Mouse (Mus musculus): ENCODE measurements around the gene Bach2. TPM values are rescaled to one million over a fixed set of nuclear protein-coding genes. Genes with fewer than 3 reads are reported as not detected.

Bach2 gene
- polyA plus RNA-seq, 1 experiment from 2014 or later = 16.4 TPM

DNA sequence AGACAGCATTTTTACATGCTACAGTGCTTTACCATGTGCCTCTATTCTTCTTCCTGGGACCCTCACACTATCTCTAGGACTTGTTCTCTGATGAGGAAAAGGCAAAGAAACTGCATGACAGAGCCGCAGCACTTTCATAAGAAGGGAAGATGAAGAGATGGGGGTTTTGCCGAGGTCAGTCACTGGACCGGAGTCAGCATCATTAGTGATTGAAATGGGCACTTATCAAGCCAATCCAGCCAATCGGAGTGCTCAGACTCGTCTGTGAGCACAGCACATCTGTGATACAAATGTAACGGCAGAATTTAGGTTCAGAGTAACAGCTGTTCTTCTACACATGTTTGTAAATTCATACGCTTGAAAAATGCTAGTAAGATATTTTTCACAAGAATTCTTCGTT, 293.5 kb downstream of the Bach2 start:
- Histone ChIP-seq H3K9me3 (ENCODE audit: control insufficient read depth, low read length) (no peaks in the 10 kb centered on the region), H3K27me3 (ENCODE audit: control insufficient read depth, insufficient read depth, low read length) (no peaks in the 10 kb centered on the region), H3K4me2 (ENCODE audit: low read depth, severe bottlenecking) (no peak overlapping the region), H3K4me1 (ENCODE audit: control insufficient read depth, insufficient read depth, low read length) (peaks cover 40% of the 10 kb centered on the region), H3K9ac (ENCODE audit: low read length) (no peak overlapping the region), H3K36me3 (ENCODE audit: control insufficient read depth, insufficient read depth, low read length) (no peaks in the 10 kb centered on the region), H3K4me3 (ENCODE audit: low read depth, low read length) (no peak overlapping the region), H3K27ac (replicated peaks; ENCODE audit: low read depth, low read length) (no peak overlapping the region)
- ATAC-seq (ENCODE audit: insufficient number of reproducible peaks, low FRiP score, low TSS enrichment, low read depth) (no peak), DNase-seq (ENCODE audit: low spot score) (no peak)
- WGBS = 64% methylated on average over 8 of the region's 8 CpGs

DNA sequence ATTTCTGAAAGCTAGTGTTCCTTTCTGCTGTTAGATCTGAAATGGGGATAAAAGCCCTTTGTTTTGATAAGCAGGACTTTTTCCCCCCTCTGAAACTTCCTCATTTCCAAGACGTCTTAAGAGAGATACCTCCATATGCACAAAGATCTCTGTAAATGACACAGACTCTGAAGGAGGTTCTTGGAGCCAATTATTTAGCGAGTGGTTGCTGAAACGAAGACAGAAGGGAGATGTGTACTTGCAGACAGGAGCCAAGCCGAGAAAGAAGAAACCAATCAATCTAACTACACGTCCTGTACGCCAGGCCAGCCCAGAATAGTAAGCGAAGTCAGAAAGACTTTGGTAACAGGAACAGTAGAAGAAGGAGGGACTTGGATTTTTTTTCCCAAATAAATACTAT, 295.1 kb downstream of the Bach2 start:
- H3K9ac ChIP-seq (ENCODE audit: low read length) = no peak overlapping the region
- WGBS = 61% methylated on average over 7 of the region's 7 CpGs
- no peaks in the 10 kb centered on the region for H3K9me3 ChIP-seq (ENCODE audit: control insufficient read depth, low read length)
- ATAC-seq (ENCODE audit: insufficient number of reproducible peaks, low FRiP score, low TSS enrichment, low read depth) (no peak), DNase-seq (ENCODE audit: low spot score) (no peak)
- H3K4me1 ChIP-seq (ENCODE audit: control insufficient read depth, insufficient read depth, low read length) = peaks cover 54% of the 10 kb centered on the region
- no peak overlapping the region for H3K4me2 ChIP-seq (ENCODE audit: low read depth, severe bottlenecking)
- no peak overlapping the region for H3K27ac ChIP-seq (replicated peaks; ENCODE audit: low read depth, low read length)
- no peaks in the 10 kb centered on the region for H3K27me3 ChIP-seq (ENCODE audit: control insufficient read depth, insufficient read depth, low read length)
- H3K4me3 ChIP-seq (ENCODE audit: low read depth, low read length) = no peak overlapping the region
- no peaks in the 10 kb centered on the region for H3K36me3 ChIP-seq (ENCODE audit: control insufficient read depth, insufficient read depth, low read length)

DNA sequence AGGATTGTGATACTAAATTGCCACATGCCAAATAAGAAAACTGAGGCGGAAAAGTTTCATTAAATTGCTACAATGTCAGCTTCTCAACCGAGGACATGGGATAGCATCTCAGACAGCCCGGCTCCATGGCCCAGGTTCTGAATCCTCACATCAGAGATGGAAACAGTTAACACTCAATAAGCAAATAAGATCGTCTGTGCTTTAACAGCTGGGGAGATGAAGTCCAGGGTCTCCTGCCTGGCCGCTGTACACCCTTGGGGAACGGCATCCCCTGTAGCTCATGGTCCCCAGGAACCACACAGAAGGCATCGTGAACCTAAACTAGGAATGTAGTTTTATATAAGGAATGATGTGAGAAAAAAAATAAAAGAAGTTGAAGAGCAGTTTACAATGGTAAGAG, 297.0 kb downstream of the Bach2 start:
- Histone ChIP-seq H3K27me3 (ENCODE audit: control insufficient read depth, insufficient read depth, low read length) (no peaks in the 10 kb centered on the region), H3K4me3 (ENCODE audit: low read depth, low read length) (no peak overlapping the region), H3K4me1 (ENCODE audit: control insufficient read depth, insufficient read depth, low read length) (peaks cover 47% of the 10 kb centered on the region), H3K9ac (ENCODE audit: low read length) (no peak overlapping the region), H3K36me3 (ENCODE audit: control insufficient read depth, insufficient read depth, low read length) (no peaks in the 10 kb centered on the region), H3K27ac (replicated peaks; ENCODE audit: low read depth, low read length) (no peak overlapping the region), H3K4me2 (ENCODE audit: low read depth, severe bottlenecking) (no peak overlapping the region), H3K9me3 (ENCODE audit: control insufficient read depth, low read length) (no peaks in the 10 kb centered on the region)
- no peak for DNase-seq (ENCODE audit: low spot score)
- 58% methylated on average over 7 of the region's 7 CpGs for WGBS
- no peak for ATAC-seq (ENCODE audit: insufficient number of reproducible peaks, low FRiP score, low TSS enrichment, low read depth)

DNA sequence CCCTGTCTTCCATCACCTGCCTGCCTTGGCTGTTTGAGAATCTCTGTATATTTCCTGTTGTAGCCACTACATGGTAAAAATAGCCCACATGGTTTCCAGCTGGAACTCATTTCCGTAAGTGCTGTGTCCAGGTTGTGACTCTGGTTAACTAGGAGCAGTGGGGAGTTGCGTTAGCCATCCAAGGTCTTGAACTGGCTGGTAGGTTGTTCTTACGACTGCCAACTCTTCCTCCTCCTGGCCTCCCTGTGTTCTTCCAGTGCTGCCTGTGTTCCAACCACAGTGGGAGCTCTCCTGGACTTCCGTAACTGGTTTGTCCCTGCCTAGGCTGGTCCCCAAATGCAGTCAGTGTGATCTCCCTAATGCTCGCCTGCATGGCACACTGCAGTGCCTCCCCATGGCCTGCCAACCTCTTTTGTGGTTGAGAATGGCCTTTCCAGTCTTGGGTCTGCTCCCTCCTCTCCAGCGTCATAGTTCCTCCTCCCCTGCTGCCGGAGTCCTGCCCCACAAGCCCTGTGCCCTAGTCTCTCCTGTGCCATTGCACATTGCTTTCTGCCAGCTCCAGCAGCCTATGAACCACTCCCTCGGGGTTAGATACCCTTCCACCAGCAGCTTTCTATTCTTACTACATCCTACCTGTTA, 298.4 kb downstream of the Bach2 start:
- 26% methylated on average over 8 of the region's 8 CpGs for WGBS
- Histone ChIP-seq H3K9ac (ENCODE audit: low read length) (no peak overlapping the region), H3K4me3 (ENCODE audit: low read depth, low read length) (no peak overlapping the region), H3K27ac (replicated peaks; ENCODE audit: low read depth, low read length) (peak overlapping the region; percentile 77), H3K4me1 (ENCODE audit: control insufficient read depth, insufficient read depth, low read length) (peaks cover 34% of the 10 kb centered on the region), H3K27me3 (ENCODE audit: control insufficient read depth, insufficient read depth, low read length) (no peaks in the 10 kb centered on the region), H3K9me3 (ENCODE audit: control insufficient read depth, low read length) (no peaks in the 10 kb centered on the region), H3K36me3 (ENCODE audit: control insufficient read depth, insufficient read depth, low read length) (no peaks in the 10 kb centered on the region), H3K4me2 (ENCODE audit: low read depth, severe bottlenecking) (peak overlapping the region; percentile 1; the same call in 1 of the 2 replicates)
- DNase-seq (ENCODE audit: low spot score) = peak; percentile 64
- peak; percentile 54 for ATAC-seq (ENCODE audit: insufficient number of reproducible peaks, low FRiP score, low TSS enrichment, low read depth)

DNA sequence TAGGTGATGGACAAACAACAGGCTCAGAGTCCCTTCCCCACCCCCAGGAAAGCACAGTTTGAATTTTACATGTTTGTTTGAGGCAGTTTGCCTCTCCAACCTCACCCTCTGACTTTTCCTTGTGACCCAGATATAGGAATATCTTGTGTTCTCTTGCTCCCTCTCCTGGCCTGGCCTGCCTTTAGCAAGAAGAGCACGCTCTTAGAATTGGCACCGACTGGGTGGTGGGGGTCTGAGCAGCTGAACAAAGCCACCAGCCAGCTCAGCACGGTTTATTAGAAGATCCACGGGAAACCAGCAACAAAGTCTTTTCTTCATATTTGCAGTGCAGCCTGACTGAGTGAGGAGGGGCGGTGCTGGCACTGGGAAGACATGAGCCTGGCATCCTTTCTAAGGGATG, 299.5 kb downstream of the Bach2 start:
- peaks cover 31% of the 10 kb centered on the region for H3K4me1 ChIP-seq (ENCODE audit: control insufficient read depth, insufficient read depth, low read length)
- no peak overlapping the region for H3K9ac ChIP-seq (ENCODE audit: low read length)
- H3K36me3 ChIP-seq (ENCODE audit: control insufficient read depth, insufficient read depth, low read length) = no peaks in the 10 kb centered on the region
- 21% methylated on average over 5 of the region's 5 CpGs for WGBS
- H3K4me2 ChIP-seq (ENCODE audit: low read depth, severe bottlenecking) = no peak overlapping the region
- H3K27ac ChIP-seq (replicated peaks; ENCODE audit: low read depth, low read length) = no peak overlapping the region; the same call in 1 of the 2 replicates
- no peaks in the 10 kb centered on the region; the same call in 1 of the 2 replicates for H3K9me3 ChIP-seq (ENCODE audit: control insufficient read depth, low read length)
- DNase-seq (ENCODE audit: low spot score) (peak; percentile 84), ATAC-seq (ENCODE audit: insufficient number of reproducible peaks, low FRiP score, low TSS enrichment, low read depth) (no peak)
- H3K4me3 ChIP-seq (ENCODE audit: low read depth, low read length) = no peak overlapping the region
- H3K27me3 ChIP-seq (ENCODE audit: control insufficient read depth, insufficient read depth, low read length) = no peaks in the 10 kb centered on the region

DNA sequence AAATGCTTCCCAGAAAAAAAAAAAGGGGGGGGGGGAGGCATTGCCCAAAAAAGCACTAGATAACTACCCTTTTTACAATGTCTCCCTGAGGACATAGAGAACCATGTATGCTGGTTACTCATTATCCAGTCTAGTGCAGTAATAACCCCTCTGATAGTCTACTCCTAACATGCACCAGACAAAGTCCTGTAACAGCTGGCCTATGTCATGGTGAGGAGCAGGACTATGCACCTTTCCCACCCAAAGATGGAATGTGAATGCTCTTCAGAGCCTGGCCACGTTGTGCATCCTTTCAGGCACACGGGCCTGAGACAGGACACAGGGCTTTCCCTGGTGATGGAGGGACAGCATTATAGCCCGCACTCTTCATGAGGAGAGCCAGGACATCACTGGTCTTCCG, 299.9 kb downstream of the Bach2 start:
- Histone ChIP-seq H3K4me1 (ENCODE audit: control insufficient read depth, insufficient read depth, low read length) (peaks cover 31% of the 10 kb centered on the region), H3K36me3 (ENCODE audit: control insufficient read depth, insufficient read depth, low read length) (no peaks in the 10 kb centered on the region), H3K4me2 (ENCODE audit: low read depth, severe bottlenecking) (no peak overlapping the region), H3K4me3 (ENCODE audit: low read depth, low read length) (no peak overlapping the region), H3K27ac (replicated peaks; ENCODE audit: low read depth, low read length) (no peak overlapping the region), H3K27me3 (ENCODE audit: control insufficient read depth, insufficient read depth, low read length) (no peaks in the 10 kb centered on the region), H3K9me3 (ENCODE audit: control insufficient read depth, low read length) (no peaks in the 10 kb centered on the region; the same call in 1 of the 2 replicates), H3K9ac (ENCODE audit: low read length) (no peak overlapping the region; the same call in 1 of the 2 replicates)
- DNase-seq (ENCODE audit: low spot score) (no peak), ATAC-seq (ENCODE audit: insufficient number of reproducible peaks, low FRiP score, low TSS enrichment, low read depth) (no peak)
- 69% methylated on average over 4 of the region's 4 CpGs for WGBS

DNA sequence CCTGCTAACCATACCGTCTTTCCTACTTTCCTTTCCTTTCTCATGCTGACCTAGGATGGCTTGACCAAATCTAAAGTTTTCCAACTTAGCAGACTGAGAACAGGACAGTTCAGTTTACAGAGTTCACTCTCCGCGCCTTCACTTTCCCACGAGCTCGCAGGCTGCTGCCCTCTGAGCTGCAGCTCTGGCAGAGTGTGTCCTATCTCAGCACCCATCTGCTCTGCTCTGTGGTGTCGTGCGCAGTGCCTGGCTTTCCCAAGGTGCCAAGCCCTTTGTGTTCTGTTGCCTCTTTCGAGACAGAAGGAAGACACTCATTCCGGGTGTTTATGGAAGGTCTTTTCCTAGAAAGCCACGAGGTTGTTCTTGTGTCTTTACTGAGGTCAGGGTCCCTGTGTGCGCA, 300.4 kb downstream of the Bach2 start:
- ATAC-seq (ENCODE audit: insufficient number of reproducible peaks, low FRiP score, low TSS enrichment, low read depth) (no peak), DNase-seq (ENCODE audit: low spot score) (no peak)
- 84% methylated on average over 11 of the region's 11 CpGs for WGBS
- H3K4me2 ChIP-seq (ENCODE audit: low read depth, severe bottlenecking) = no peak overlapping the region
- H3K27ac ChIP-seq (replicated peaks; ENCODE audit: low read depth, low read length) = no peak overlapping the region
- no peaks in the 10 kb centered on the region; the same call in 1 of the 2 replicates for H3K9me3 ChIP-seq (ENCODE audit: control insufficient read depth, low read length)
- no peak overlapping the region for H3K4me3 ChIP-seq (ENCODE audit: low read depth, low read length)
- H3K27me3 ChIP-seq (ENCODE audit: control insufficient read depth, insufficient read depth, low read length) = no peaks in the 10 kb centered on the region
- peaks cover 31% of the 10 kb centered on the region for H3K4me1 ChIP-seq (ENCODE audit: control insufficient read depth, insufficient read depth, low read length)
- H3K36me3 ChIP-seq (ENCODE audit: control insufficient read depth, insufficient read depth, low read length) = no peaks in the 10 kb centered on the region
- no peak overlapping the region; the same call in 1 of the 2 replicates for H3K9ac ChIP-seq (ENCODE audit: low read length)

DNA sequence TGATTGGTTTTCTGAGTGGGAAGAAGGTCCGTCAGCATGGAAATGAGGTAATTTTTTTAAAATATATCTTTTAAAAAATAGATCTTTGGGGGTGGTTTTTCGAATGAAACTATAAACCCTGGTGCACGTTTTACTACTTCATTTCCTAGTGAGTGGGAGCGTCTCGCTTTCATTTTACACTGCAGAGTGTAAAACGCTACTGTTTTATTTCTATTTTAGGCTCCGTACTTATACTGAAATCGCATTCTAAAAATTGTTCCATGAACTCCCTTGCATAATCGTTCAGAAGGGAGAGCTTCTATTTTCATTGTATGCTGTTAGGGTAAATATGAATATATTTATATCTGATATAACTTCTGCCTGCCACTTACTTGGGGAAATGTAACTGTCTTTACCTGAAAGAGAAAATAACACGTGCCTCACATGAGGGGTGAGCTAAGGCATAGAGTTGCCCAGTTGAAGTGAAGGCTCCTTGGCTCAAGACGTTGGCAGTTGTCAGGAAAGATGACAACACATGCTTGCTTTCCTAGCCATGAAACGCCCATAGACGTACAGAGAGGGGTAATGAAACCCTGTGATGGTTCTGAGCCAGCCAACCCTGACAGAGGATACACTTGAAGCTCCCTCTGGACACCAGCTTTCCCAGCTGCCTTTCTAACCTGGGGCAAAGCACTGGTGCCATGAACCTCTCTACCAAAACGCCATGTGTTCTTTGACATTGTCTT, 306.4 kb downstream of the Bach2 start:
- H3K9ac ChIP-seq (ENCODE audit: low read length) = no peak overlapping the region
- H3K36me3 ChIP-seq (ENCODE audit: control insufficient read depth, insufficient read depth, low read length) = no peaks in the 10 kb centered on the region
- ATAC-seq (ENCODE audit: insufficient number of reproducible peaks, low FRiP score, low TSS enrichment, low read depth) (no peak), DNase-seq (ENCODE audit: low spot score) (no peak)
- WGBS = 85% methylated on average over 14 of the region's 14 CpGs
- H3K4me2 ChIP-seq (ENCODE audit: low read depth, severe bottlenecking) = no peak overlapping the region
- no peak overlapping the region for H3K27ac ChIP-seq (replicated peaks; ENCODE audit: low read depth, low read length)
- no peaks in the 10 kb centered on the region; the same call in 1 of the 2 replicates for H3K9me3 ChIP-seq (ENCODE audit: control insufficient read depth, low read length)
- H3K4me3 ChIP-seq (ENCODE audit: low read depth, low read length) = no peak overlapping the region
- H3K27me3 ChIP-seq (ENCODE audit: control insufficient read depth, insufficient read depth, low read length) = no peaks in the 10 kb centered on the region
- H3K4me1 ChIP-seq (ENCODE audit: control insufficient read depth, insufficient read depth, low read length) = no peaks in the 10 kb centered on the region
